25 mouse cellular contexts compared by ENCODE assay signal in genomic region chr15:27840125-27840524, GRCm38 (mm10).
A peak's percentile ranks its signal among the peaks of the same experiment; 100 is the strongest.
DNase-seq lines count a peak whose midpoint lies in the region; ATAC-seq and TF ChIP-seq lines count a peak whose summit lies in the region.
"Had no signal": no experiment of that assay in that cellular context is flagged by ENCODE, and none has a peak within 500 bp of the region (broad histone marks: within the 10 kb centered on the region; RNA-seq: fewer than 3 reads in every experiment).

No protein-coding gene starts in this region.

- TF ChIP-seq CTCF in heart, postnatal 0 days (IDR thresholded peaks at IDR 0.05; ENCODE audit: low read depth) = no peak

- no peaks in the 10 kb centered on the region for H3K27me3 ChIP-seq in heart, embryonic 12.5 days (replicated peaks)
- H3K27me3 ChIP-seq in heart, postnatal 0 days (ENCODE audit: control insufficient read depth, insufficient read depth, low read length) = no peaks in the 10 kb centered on the region
- no peaks in the 10 kb centered on the region for H3K27me3 ChIP-seq in liver, embryonic 11.5 days (replicated peaks; ENCODE audit: control insufficient read depth, insufficient read depth, low read length)
- H3K27me3 ChIP-seq in liver, embryonic 12.5 days (replicated peaks) = no peaks in the 10 kb centered on the region
- H3K27me3 ChIP-seq: forebrain, embryonic 13.5 days; hindbrain, embryonic 12.5 days; megakaryocyte, embryonic 14.5 days; midbrain, embryonic 12.5 days; neural tube, embryonic 13.5 days had no signal

- H3K4me3 ChIP-seq in heart, embryonic 12.5 days = no peak overlapping the region
- no peak overlapping the region for H3K4me3 ChIP-seq in heart, postnatal 0 days (ENCODE audit: low read depth, low read length)
- no peak overlapping the region for H3K4me3 ChIP-seq in liver, embryonic 11.5 days (ENCODE audit: low read depth, low read length)
- no peak overlapping the region for H3K4me3 ChIP-seq in liver, embryonic 12.5 days
- H3K4me3 ChIP-seq: forebrain, embryonic 13.5 days; hindbrain, embryonic 12.5 days; megakaryocyte, embryonic 14.5 days; midbrain, embryonic 12.5 days; neural tube, embryonic 13.5 days had no signal

- intact Hi-C loops in heart, postnatal 10 days (cut with DNase I) = no loop called here

- WGBS in heart, embryonic 12.5 days = 35% methylated on average over 6 of the region's 6 CpGs
- WGBS in heart, postnatal 0 days = 26% methylated on average over 6 of the region's 6 CpGs
- WGBS in liver, embryonic 11.5 days = 65% methylated on average over 6 of the region's 6 CpGs
- 62% methylated on average over 6 of the region's 6 CpGs for WGBS in liver, embryonic 12.5 days (ENCODE audit: insufficient replicate concordance)

- H3K4me2 ChIP-seq in heart, embryonic 12.5 days = peak overlapping the region; percentile 53
- peak overlapping the region; percentile 9; the same call in 1 of the 2 replicates for H3K4me2 ChIP-seq in heart, postnatal 0 days (ENCODE audit: low read depth, low read length)
- no peak overlapping the region; the same call in 1 of the 2 replicates for H3K4me2 ChIP-seq in liver, embryonic 11.5 days
- no peak overlapping the region for H3K4me2 ChIP-seq in liver, embryonic 12.5 days
- H3K4me2 ChIP-seq: forebrain, embryonic 13.5 days; hindbrain, embryonic 12.5 days; midbrain, embryonic 12.5 days; neural tube, embryonic 13.5 days had no signal

- peaks cover 27% of the 10 kb centered on the region for H3K4me1 ChIP-seq in heart, embryonic 12.5 days (replicated peaks)
- peaks cover 10% of the 10 kb centered on the region for H3K4me1 ChIP-seq in heart, postnatal 0 days (ENCODE audit: control insufficient read depth, insufficient read depth)
- H3K4me1 ChIP-seq in liver, embryonic 11.5 days (replicated peaks; ENCODE audit: control insufficient read depth, insufficient read depth, low read length) = peaks cover 8% of the 10 kb centered on the region; the same call in 1 of the 2 replicates
- H3K4me1 ChIP-seq in liver, embryonic 12.5 days = peaks cover 13% of the 10 kb centered on the region
- H3K4me1 ChIP-seq: hindbrain, embryonic 12.5 days; midbrain, embryonic 12.5 days; neural tube, embryonic 13.5 days had no signal

- peak; percentile 4; the same call in 1 of the 2 replicates for TF ChIP-seq EP300 in heart, postnatal 0 days (IDR thresholded peaks at IDR 0.05; ENCODE audit: low read depth)

- peaks cover 62% of the 10 kb centered on the region for H3K36me3 ChIP-seq in heart, embryonic 12.5 days
- H3K36me3 ChIP-seq in heart, postnatal 0 days (replicated peaks; ENCODE audit: control insufficient read depth, insufficient read depth, low read length) = peaks cover 68% of the 10 kb centered on the region
- peaks cover 4% of the 10 kb centered on the region; the same call in 1 of the 2 replicates for H3K36me3 ChIP-seq in liver, embryonic 11.5 days (ENCODE audit: control insufficient read depth, insufficient read depth, low read length)
- peaks cover 42% of the 10 kb centered on the region for H3K36me3 ChIP-seq in liver, embryonic 12.5 days

- peak; percentile 54 for ATAC-seq in heart, embryonic 12.5 days (ENCODE audit: insufficient number of reproducible peaks, low FRiP score)
- ATAC-seq in heart, postnatal 0 days (ENCODE audit: insufficient read depth, low read depth) = peak; percentile 39
- ATAC-seq in liver, embryonic 11.5 days (replicated peaks; ENCODE audit: low FRiP score) = 0 out of 2 replicates have a peak, but pooled peaks have one; percentile 7
- no peak for ATAC-seq in liver, embryonic 12.5 days
- ATAC-seq: CD4-positive, CD25-positive, alpha-beta regulatory T cell, adult 4 months; forebrain, embryonic 13.5 days; hindbrain, postnatal 0 days had no signal

- peak overlapping the region; percentile 91 for H3K27ac ChIP-seq in heart, embryonic 12.5 days (ENCODE audit: poor library complexity, severe bottlenecking)
- H3K27ac ChIP-seq in heart, postnatal 0 days (ENCODE audit: low read depth) = peak overlapping the region; percentile 91
- no peak overlapping the region for H3K27ac ChIP-seq in liver, embryonic 11.5 days (ENCODE audit: low read depth, low read length)
- H3K27ac ChIP-seq in liver, embryonic 12.5 days = no peak overlapping the region
- H3K27ac ChIP-seq: forebrain, embryonic 13.5 days; hindbrain, embryonic 12.5 days; hindbrain, postnatal 0 days; kidney, postnatal 0 days; midbrain, embryonic 12.5 days; neural tube, embryonic 13.5 days; stomach, postnatal 0 days had no signal

- H3K9me3 ChIP-seq in heart, embryonic 12.5 days (replicated peaks) = no peaks in the 10 kb centered on the region
- no peaks in the 10 kb centered on the region for H3K9me3 ChIP-seq in heart, postnatal 0 days (replicated peaks; ENCODE audit: control insufficient read depth, low read length)
- no peaks in the 10 kb centered on the region for H3K9me3 ChIP-seq in liver, embryonic 11.5 days (ENCODE audit: control insufficient read depth, low read length)
- no peaks in the 10 kb centered on the region for H3K9me3 ChIP-seq in liver, embryonic 12.5 days (replicated peaks)
- H3K9me3 ChIP-seq: forebrain, embryonic 13.5 days; hindbrain, embryonic 12.5 days; megakaryocyte, embryonic 14.5 days; midbrain, embryonic 12.5 days; neural tube, embryonic 13.5 days had no signal

- H3K9ac ChIP-seq in heart, embryonic 12.5 days = peak overlapping the region; percentile 10
- peak overlapping the region; percentile 13; the same call in 1 of the 2 replicates for H3K9ac ChIP-seq in heart, postnatal 0 days (replicated peaks; ENCODE audit: low read depth, low read length)
- no peak overlapping the region for H3K9ac ChIP-seq in liver, embryonic 11.5 days (ENCODE audit: low read depth, low read length)
- no peak overlapping the region for H3K9ac ChIP-seq in liver, embryonic 12.5 days
- H3K9ac ChIP-seq: forebrain, embryonic 13.5 days; hindbrain, embryonic 12.5 days; midbrain, embryonic 12.5 days; neural tube, embryonic 13.5 days had no signal

- DNase-seq in heart, postnatal 10 days = no peak
- no peak for DNase-seq in heart, postnatal 0 days (ENCODE audit: low spot score)
- DNase-seq in heart, adult 18-20 months = no peak
- no peak for DNase-seq in liver, embryonic 11.5 days (ENCODE audit: low spot score)
- DNase-seq: adrenal gland, postnatal 14 days; cerebellum, adult 11 months; cerebellum, adult 9-10 months; cerebellum, postnatal 36 days; gastrocnemius, postnatal 10 days; kidney, adult 11 months; layer of hippocampus, adult 9-11 months; lung, postnatal 4 days; right cerebral cortex, postnatal 4 days; thymus, postnatal 4 days had no signal

Comparison
In these comparisons a context has a peak if more than half of its experiments do, and no peak if none do; other contexts are left out.
1. H3K27ac ChIP-seq: peak in heart, embryonic 12.5 days (single experiment) and heart, postnatal 0 days (single experiment); none in liver, embryonic 11.5 days (single experiment) and liver, embryonic 12.5 days (single experiment).
2. H3K4me2 ChIP-seq: peak in heart, embryonic 12.5 days (single experiment) and heart, postnatal 0 days (single experiment); none in liver, embryonic 11.5 days (single experiment) and liver, embryonic 12.5 days (single experiment).
3. H3K9ac ChIP-seq: peak in heart, embryonic 12.5 days (single experiment) and heart, postnatal 0 days (single experiment); none in liver, embryonic 11.5 days (single experiment) and liver, embryonic 12.5 days (single experiment).